Comparison of ENCODE assay signal across 31 mouse cellular contexts in the genomic region with DNA sequence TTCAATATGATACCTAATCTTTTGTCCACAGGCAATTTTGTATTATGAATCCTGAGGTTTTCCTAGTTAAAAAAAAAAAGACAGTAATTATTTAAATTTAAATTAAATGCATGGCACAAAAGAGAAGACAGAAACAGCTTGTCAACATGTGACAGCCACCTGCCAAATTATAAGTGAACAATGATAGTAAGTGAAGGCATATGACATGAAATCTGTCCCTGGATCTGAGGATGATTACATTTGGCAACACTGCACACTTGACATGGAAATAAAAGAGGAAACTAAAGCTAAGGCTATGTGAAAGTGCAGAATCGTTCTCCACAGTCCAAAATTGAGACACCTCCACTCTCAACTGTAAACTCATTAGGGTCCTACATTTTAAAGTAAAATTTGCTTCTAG.
A peak's percentile ranks its signal among the peaks of the same experiment; 100 is the strongest.
DNase-seq lines count a peak whose midpoint lies in the region; ATAC-seq and TF ChIP-seq lines count a peak whose summit lies in the region.
"Had no signal": no experiment of that assay in that cellular context is flagged by ENCODE, and none has a peak within 500 bp of the region (broad histone marks: within the 10 kb centered on the region; RNA-seq: fewer than 3 reads in every experiment).

No protein-coding gene starts in this region.

- H3K4me1 ChIP-seq in forebrain, embryonic 13.5 days = no peaks in the 10 kb centered on the region
- no peaks in the 10 kb centered on the region for H3K4me1 ChIP-seq in forebrain, embryonic 11.5 days (replicated peaks; ENCODE audit: control insufficient read depth, insufficient read depth, low read length)
- no peaks in the 10 kb centered on the region for H3K4me1 ChIP-seq in forebrain, postnatal 0 days (ENCODE audit: insufficient read depth)
- H3K4me1 ChIP-seq: embryonic facial prominence, embryonic 10.5 days; embryonic facial prominence, embryonic 13.5 days; heart, embryonic 12.5 days; heart, embryonic 15.5 days; hindbrain, embryonic 10.5 days had no signal

- TF ChIP-seq CTCF in brain, embryonic 14.5 days (IDR thresholded peaks at IDR 0.05; ENCODE audit: borderline replicate concordance, extremely low read depth, insufficient read depth, insufficient read length) = no peak
- TF ChIP-seq CTCF in forebrain, postnatal 0 days (IDR thresholded peaks at IDR 0.05; ENCODE audit: low read depth) = no peak

- 62% methylated on average over 1 of the region's 1 CpGs for WGBS in forebrain, embryonic 13.5 days
- WGBS in forebrain, embryonic 11.5 days = 83% methylated on average over 1 of the region's 1 CpGs
- WGBS in forebrain, postnatal 0 days = 35% methylated on average over 1 of the region's 1 CpGs

- DNase-seq in forebrain, embryonic 11.5 days (ENCODE audit: low spot score) = no peak
- DNase-seq in layer of hippocampus, adult 11-12 months (ENCODE audit: low spot score) = peak; percentile 7
- DNase-seq in layer of hippocampus, postnatal 25 days (ENCODE audit: extremely low spot score in 1 of 2, low spot score in 1 of 2) = no peak
- DNase-seq in brain, embryonic 14.5 days (ENCODE audit: low read depth) = peak; percentile 77
- DNase-seq in forebrain, postnatal 0 days = peak; percentile 55
- DNase-seq in adrenal gland, postnatal 4 days (ENCODE audit: low spot score in 2 of 2) = no peak
- no peak for DNase-seq in kidney, postnatal 10 days
- DNase-seq: adrenal gland, adult 8-10 months; adrenal gland, postnatal 25 days; cerebellum, adult 11-12 months; cerebellum, adult 8-10 months; cerebellum, postnatal 10 days; cerebellum, postnatal 36 days; embryo, embryonic 11 days; gastrocnemius, adult 2 months; gastrocnemius, postnatal 25 days; heart, adult 18-20 months; heart, postnatal 10 days; heart, postnatal 36 days had no signal

- H3K27ac ChIP-seq in forebrain, embryonic 13.5 days = no peak overlapping the region
- H3K27ac ChIP-seq in forebrain, embryonic 11.5 days (ENCODE audit: low read depth, low read length) = no peak overlapping the region
- H3K27ac ChIP-seq in forebrain, postnatal 0 days (ENCODE audit: low read depth, low read length) = no peak overlapping the region
- H3K27ac ChIP-seq: embryonic facial prominence, embryonic 10.5 days; embryonic facial prominence, embryonic 13.5 days; gastrocnemius, adult 2 months; heart, embryonic 15.5 days; hindbrain, embryonic 10.5 days; hindbrain, embryonic 14.5 days; hindbrain, postnatal 0 days had no signal

- no peak overlapping the region for H3K4me3 ChIP-seq in forebrain, embryonic 13.5 days
- no peak overlapping the region for H3K4me3 ChIP-seq in forebrain, embryonic 11.5 days (ENCODE audit: low read depth, low read length)
- H3K4me3 ChIP-seq in forebrain, postnatal 0 days (ENCODE audit: low read depth, low read length) = no peak overlapping the region
- H3K4me3 ChIP-seq: embryonic facial prominence, embryonic 10.5 days; embryonic facial prominence, embryonic 13.5 days; erythroblast, embryonic 14.5 days; gastrocnemius, adult 2 months; heart, embryonic 12.5 days; heart, embryonic 15.5 days; hindbrain, embryonic 10.5 days had no signal

- no peaks in the 10 kb centered on the region for H3K27me3 ChIP-seq in forebrain, embryonic 13.5 days
- H3K27me3 ChIP-seq in forebrain, embryonic 11.5 days (ENCODE audit: control insufficient read depth, insufficient read depth, low read length) = no peaks in the 10 kb centered on the region
- H3K27me3 ChIP-seq in forebrain, postnatal 0 days (ENCODE audit: insufficient read depth, low read length) = no peaks in the 10 kb centered on the region
- H3K27me3 ChIP-seq: embryonic facial prominence, embryonic 13.5 days; heart, embryonic 12.5 days; heart, embryonic 15.5 days had no signal

- ATAC-seq in forebrain, embryonic 13.5 days = peak; percentile 61; the same call in 1 of the 2 replicates
- ATAC-seq in forebrain, embryonic 11.5 days (replicated peaks; ENCODE audit: low FRiP score) = no peak
- ATAC-seq in forebrain, postnatal 0 days = peak; percentile 42; the same call in 1 of the 2 replicates
- ATAC-seq: activated CD4-positive, CD25-positive, alpha-beta regulatory T cell, adult 4 months; hindbrain, postnatal 0 days; inflammation-experienced regulatory T-cells, adult 6 months; intestine, embryonic 16.5 days had no signal

- H3K36me3 ChIP-seq in forebrain, embryonic 13.5 days (ENCODE audit: poor library complexity, severe bottlenecking) = no peaks in the 10 kb centered on the region
- no peaks in the 10 kb centered on the region for H3K36me3 ChIP-seq in forebrain, embryonic 11.5 days (ENCODE audit: control insufficient read depth, insufficient read depth, low read length)
- H3K36me3 ChIP-seq in forebrain, postnatal 0 days (ENCODE audit: insufficient read depth) = no peaks in the 10 kb centered on the region
- H3K36me3 ChIP-seq: embryonic facial prominence, embryonic 10.5 days; embryonic facial prominence, embryonic 13.5 days; heart, embryonic 12.5 days; heart, embryonic 15.5 days; hindbrain, embryonic 10.5 days had no signal

- TF ChIP-seq POLR2A in brain, embryonic 14.5 days (IDR thresholded peaks at IDR 0.05; ENCODE audit: borderline replicate concordance, extremely low read depth, insufficient read depth, insufficient read length, poor library complexity, severe bottlenecking) = no peak

- no peak overlapping the region for H3K4me2 ChIP-seq in forebrain, embryonic 13.5 days
- no peak overlapping the region for H3K4me2 ChIP-seq in forebrain, embryonic 11.5 days (ENCODE audit: low read depth, low read length, severe bottlenecking)
- H3K4me2 ChIP-seq in forebrain, postnatal 0 days (ENCODE audit: low read depth) = no peak overlapping the region
- H3K4me2 ChIP-seq: embryonic facial prominence, embryonic 13.5 days; heart, embryonic 12.5 days; heart, embryonic 15.5 days; hindbrain, embryonic 14.5 days had no signal

- no peak overlapping the region for H3K9ac ChIP-seq in forebrain, embryonic 13.5 days
- no peak overlapping the region for H3K9ac ChIP-seq in forebrain, embryonic 11.5 days (ENCODE audit: low read length)
- no peak overlapping the region for H3K9ac ChIP-seq in forebrain, postnatal 0 days
- H3K9ac ChIP-seq: embryonic facial prominence, embryonic 13.5 days; heart, embryonic 12.5 days; heart, embryonic 15.5 days; hindbrain, embryonic 14.5 days had no signal

- no peaks in the 10 kb centered on the region for H3K9me3 ChIP-seq in forebrain, embryonic 13.5 days (replicated peaks)
- no peaks in the 10 kb centered on the region for H3K9me3 ChIP-seq in forebrain, embryonic 11.5 days (ENCODE audit: control insufficient read depth, low read length)
- no peaks in the 10 kb centered on the region for H3K9me3 ChIP-seq in forebrain, postnatal 0 days (ENCODE audit: low read length)
- H3K9me3 ChIP-seq: embryonic facial prominence, embryonic 10.5 days; embryonic facial prominence, embryonic 13.5 days; heart, embryonic 12.5 days; heart, embryonic 15.5 days; hindbrain, embryonic 10.5 days had no signal

Comparison
In these comparisons a context has a peak if more than half of its experiments do, and no peak if none do; other contexts are left out.
1. DNase-seq: peak in layer of hippocampus, adult 11-12 months (single experiment), brain, embryonic 14.5 days (single experiment) and forebrain, postnatal 0 days (single experiment); none in forebrain, embryonic 11.5 days (single experiment), layer of hippocampus, postnatal 25 days (0 of 2), adrenal gland, postnatal 4 days (0 of 2) and kidney, postnatal 10 days (single experiment).